Mouse (Mus musculus): ENCODE results near the gene Glo1.

Gene Glo1

GRCm38 (mm10) chr17:30580781-30581180 is 45.9 kb downstream of the Glo1 start:
- no peak for DNase-seq (ENCODE audit: low read depth, low spot score)

DNA sequence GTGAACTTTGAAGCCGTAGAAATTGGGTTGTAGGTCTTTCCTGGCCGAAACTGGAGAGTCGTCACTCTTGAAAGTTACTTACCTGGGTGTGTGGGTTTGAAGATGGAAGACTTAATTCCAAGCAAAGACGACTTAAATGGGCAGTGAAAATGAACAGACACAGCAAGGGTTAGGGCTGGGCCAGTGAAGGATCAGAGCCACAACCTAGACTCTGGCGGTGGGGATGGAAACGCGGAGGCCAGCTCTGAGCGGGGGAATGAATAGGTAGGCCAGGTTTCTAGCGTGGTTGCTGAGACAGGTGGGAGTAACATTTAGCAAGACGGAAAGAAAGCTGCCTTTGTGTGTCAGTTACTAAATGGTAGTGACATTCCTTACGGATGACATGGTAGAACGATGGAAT is 49.7 kb downstream of the Glo1 start:
- DNase-seq (ENCODE audit: low read depth, low spot score) = peak; percentile 49

- peak; percentile 96 for DNase-seq (ENCODE audit: low read depth, low spot score)
Observed at GRCm38 (mm10) chr17:30575941-30576773, 50.5 kb downstream of the Glo1 start, which contains the start of gene Btbd9. Btbd9 (minus strand) TSS chr17:30576488.

- DNase-seq (ENCODE audit: low read depth, low spot score) = no peak
Observed at GRCm38 (mm10) chr17:30575121-30575904, 51.4 kb downstream of the Glo1 start.

DNA sequence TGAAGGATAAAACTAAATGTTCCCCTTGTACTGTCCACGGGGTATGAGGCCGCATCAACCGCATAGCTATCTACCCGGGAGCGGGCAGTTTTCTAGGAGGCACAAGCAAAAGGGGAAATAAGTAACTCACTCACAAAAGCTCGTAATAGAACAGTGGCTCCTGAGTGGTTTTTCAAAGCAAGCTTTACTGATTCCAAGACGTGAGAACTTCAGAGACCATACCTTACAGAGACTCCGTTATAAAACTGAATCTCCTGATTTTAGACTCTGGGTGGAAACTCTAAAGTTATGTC is 51.9 kb downstream of the Glo1 start:
- no peak for DNase-seq (ENCODE audit: low read depth, low spot score)

- no peak for DNase-seq (ENCODE audit: low read depth, low spot score)
Observed at GRCm38 (mm10) chr17:30573990-30574782, 52.5 kb downstream of the Glo1 start.

GRCm38 (mm10) chr17:30570971-30571370 is 55.7 kb downstream of the Glo1 start:
- no peak for DNase-seq (ENCODE audit: low read depth, low spot score)

DNA sequence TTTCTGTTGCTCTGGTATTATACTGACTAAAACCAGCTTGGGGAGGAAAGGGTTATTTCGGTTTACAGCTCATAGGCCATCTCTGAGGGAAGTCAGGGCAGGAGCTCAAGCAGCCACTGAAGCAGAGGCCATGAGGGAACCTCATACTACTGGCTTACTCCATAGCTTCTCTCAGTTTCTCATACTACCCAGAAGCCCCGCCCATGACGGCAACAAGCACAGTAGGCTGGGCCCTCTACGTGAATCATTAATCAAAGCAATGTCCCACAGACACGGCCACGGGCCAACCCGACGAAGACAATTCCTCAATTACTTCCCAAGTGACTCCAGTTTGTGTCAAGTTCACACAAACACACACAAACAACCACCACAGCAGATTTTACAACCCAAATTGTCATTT is 56.5 kb downstream of the Glo1 start:
- no peak for DNase-seq (ENCODE audit: low read depth, low spot score)

DNA sequence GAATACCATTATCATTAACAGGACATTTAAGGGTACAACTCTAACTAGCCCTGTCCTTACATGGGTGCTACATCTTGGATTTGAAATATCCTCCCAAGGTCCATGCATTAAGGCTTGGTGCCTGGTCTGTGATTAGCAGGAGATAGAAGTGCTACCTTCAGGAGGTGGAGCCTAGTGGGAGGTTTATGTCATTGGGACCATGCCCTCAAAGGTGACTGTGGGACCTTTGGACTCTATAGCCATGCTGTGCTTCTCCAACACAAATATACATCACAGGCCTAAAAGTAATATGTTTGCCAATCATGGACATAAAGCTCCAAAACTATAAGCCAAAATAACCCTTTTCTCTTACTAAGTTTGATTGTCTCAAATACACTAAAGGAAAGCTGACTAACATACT is 58.2 kb downstream of the Glo1 start:
- DNase-seq (ENCODE audit: low read depth, low spot score) = no peak

- no peak for DNase-seq (ENCODE audit: low read depth, low spot score)
Observed at GRCm38 (mm10) chr17:30564971-30565370, 61.7 kb downstream of the Glo1 start.

DNA sequence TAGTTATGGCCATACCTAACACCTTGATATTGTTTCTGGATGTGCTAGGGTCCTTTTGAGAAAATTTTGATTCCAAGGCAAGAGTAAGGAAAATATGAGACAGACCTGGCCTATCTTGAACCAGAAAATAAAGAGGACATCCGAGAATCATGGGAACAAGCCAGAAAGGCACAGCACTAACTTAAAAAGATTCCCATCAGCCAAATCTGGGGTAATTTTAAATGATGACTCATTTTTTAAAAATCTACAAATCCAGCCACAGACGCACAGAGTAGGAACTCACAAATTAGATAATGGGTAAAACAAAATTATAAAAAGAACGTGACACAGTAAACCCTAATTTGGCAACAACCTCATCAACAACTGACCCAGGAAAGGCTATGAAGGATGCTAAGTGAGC is 62.3 kb downstream of the Glo1 start:
- DNase-seq (ENCODE audit: low read depth, low spot score) = no peak

GRCm38 (mm10) chr17:30563484-30564075 is 63.1 kb downstream of the Glo1 start:
- DNase-seq (ENCODE audit: low read depth, low spot score) = no peak

DNA sequence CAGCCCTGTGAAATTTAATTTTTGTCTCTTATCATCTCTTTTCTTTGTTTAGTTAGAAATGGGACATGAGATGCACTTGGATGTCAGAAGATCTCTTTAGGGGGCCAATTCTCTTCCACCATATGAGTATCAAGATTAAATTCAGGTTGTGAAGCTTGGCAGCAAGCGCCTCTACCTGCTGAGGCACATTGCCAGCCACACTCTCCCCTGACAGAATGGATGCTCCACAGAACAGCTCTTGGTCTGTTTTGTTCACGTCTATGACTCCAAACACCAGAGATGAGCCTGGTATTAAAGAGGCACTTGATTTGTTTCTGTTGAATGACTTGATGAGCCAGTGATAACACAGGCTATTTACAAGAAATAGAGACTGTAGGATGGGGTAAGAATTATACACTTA is 63.9 kb downstream of the Glo1 start:
- DNase-seq (ENCODE audit: low read depth, low spot score) = no peak

- DNase-seq (ENCODE audit: low read depth, low spot score) = peak; percentile 64
Observed at GRCm38 (mm10) chr17:30559536-30559935, 67.1 kb downstream of the Glo1 start.

DNA sequence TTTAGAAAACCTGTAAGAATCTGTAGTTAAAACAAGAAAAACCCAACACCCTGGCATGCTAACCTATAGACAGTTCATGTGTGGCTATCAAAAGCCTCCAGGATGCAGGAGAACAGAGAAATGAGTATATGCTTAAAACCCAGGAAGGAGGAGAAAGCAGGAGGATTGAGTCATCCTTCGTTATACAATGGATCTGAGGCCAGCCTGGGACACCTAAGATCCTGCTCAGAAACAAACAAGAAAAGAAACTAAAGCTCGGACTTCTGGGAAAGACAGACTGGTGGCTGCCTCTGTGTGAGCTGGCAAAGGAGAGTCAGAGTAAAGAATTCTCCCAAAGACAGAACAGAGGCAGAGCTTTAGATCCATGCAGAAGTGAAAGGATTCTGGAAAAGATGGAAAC is 68.0 kb downstream of the Glo1 start:
- no peak for DNase-seq (ENCODE audit: low read depth, low spot score)

GRCm38 (mm10) chr17:30556512-30556911 is 70.2 kb downstream of the Glo1 start:
- no peak for DNase-seq (ENCODE audit: low read depth, low spot score)

GRCm38 (mm10) chr17:30553027-30553937 is 73.4 kb downstream of the Glo1 start:
- DNase-seq (ENCODE audit: low read depth, low spot score) = no peak

- no peak for DNase-seq (ENCODE audit: low read depth, low spot score)
Observed at GRCm38 (mm10) chr17:30550774-30551107, 75.9 kb downstream of the Glo1 start.

GRCm38 (mm10) chr17:30549899-30550773 is 76.5 kb downstream of the Glo1 start:
- DNase-seq (ENCODE audit: low read depth, low spot score) = no peak

DNA sequence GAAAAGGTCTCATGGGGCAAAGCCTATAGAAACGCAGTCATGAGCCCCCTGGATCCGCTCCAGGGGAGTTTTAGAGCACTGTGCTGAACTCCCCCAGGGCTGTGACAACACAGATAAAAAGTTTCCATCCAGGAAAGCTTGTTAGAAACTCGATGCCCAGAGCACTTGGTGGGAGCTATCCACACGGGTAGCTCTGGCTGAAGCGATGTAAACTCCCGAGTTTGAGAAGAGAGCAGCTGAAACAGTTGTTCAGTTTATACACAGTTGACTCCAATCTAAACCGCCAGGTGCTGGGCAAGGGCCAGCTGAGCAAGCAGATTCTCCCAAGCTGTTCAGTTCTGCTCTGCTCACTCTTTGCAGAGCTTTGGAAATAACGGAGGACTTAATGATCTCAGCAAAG is 87.6 kb downstream of the Glo1 start:
- no peak for DNase-seq (ENCODE audit: low read depth, low spot score)

Measured in mesoderm, embryonic 11.5 days (tissue).